Mouse (Mus musculus) kidney, postnatal 0 days (tissue): ENCODE data around the gene B3glct. TPM values are rescaled to one million over a fixed set of nuclear protein-coding genes. Genes with fewer than 3 reads are reported as not detected.

ENCODE experiments used
- ATAC-seq: fragments of 200-750 bp; cut with Nextera tagmentation; replicated peaks from 2 replicates; pipeline ENCODE4 v1.8.0; 2017; ENCODE audit warnings: low read depth, moderate number of reproducible peaks, moderate TSS enrichment, moderate library complexity; ENCODE audit not compliant: low FRiP score
- DNase-seq: peaks from one replicate; pipeline ENCODE4 v3.0.0-alpha.2; 2016; ENCODE audit warnings: low spot score
- H3K27ac ChIP-seq: fragments of 300-500 bp; sonication (generic); 2 replicates; pipeline ENCODE4 v1.5.1; 2014; ENCODE audit warnings: mild to moderate bottlenecking
- H3K27me3 ChIP-seq: fragments of 300-500 bp; sonication (generic); 2 replicates; pipeline ENCODE4 v1.6.1; 2014; ENCODE audit warnings: low read length, mixed read lengths; ENCODE audit not compliant: insufficient read depth
- H3K36me3 ChIP-seq: fragments of 300-500 bp; sonication (generic); 2 replicates; pipeline ENCODE4 v1.6.1; 2014; ENCODE audit warnings: low read length, mixed read lengths; ENCODE audit not compliant: insufficient read depth
- H3K4me1 ChIP-seq: fragments of 300-500 bp; sonication (generic); replicated peaks from 2 replicates; pipeline ENCODE4 v1.6.1; 2014; ENCODE audit warnings: antibody characterized with exemption, low read length, mixed read lengths; ENCODE audit not compliant: insufficient read depth
- H3K4me2 ChIP-seq: fragments of 300-500 bp; sonication (generic); 2 replicates; pipeline ENCODE4 v1.6.1; 2014; ENCODE audit warnings: mild to moderate bottlenecking, low read length, moderate library complexity, mixed read lengths
- H3K4me3 ChIP-seq: fragments of 300-500 bp; sonication (generic); replicated peaks from 2 replicates; pipeline ENCODE4 v1.5.1; 2014; ENCODE audit warnings: low read depth, low read length
- H3K9ac ChIP-seq: fragments of 300-500 bp; sonication (generic); 2 replicates; pipeline ENCODE4 v1.6.1; 2014; ENCODE audit warnings: low read depth, low read length
- H3K9me3 ChIP-seq: fragments of 300-500 bp; sonication (generic); replicated peaks from 2 replicates; pipeline ENCODE4 v1.6.1; 2016; ENCODE audit warnings: low read length, inconsistent platforms, mixed read lengths
- CTCF ChIP-seq: IDR thresholded peaks from 2 replicates; pipeline ENCODE4 v1.5.1; 2016; ENCODE audit warnings: antibody characterized with exemption, low read depth, mild to moderate bottlenecking, moderate library complexity
- WGBS: fragments of 180-500 bp; shearing (Covaris S2); extraction: QIAGEN DNeasy Blood & Tissue Kit; methylation state at CpG from one replicate; pipeline ENCODE4 v1.1.7; 2014; 5-methylcytosine and 5-hydroxymethylcytosine counted together
- polyA plus RNA-seq: library from polyadenylated mRNA; unstranded; fragments of >200 nt; fragmentation: Nextera tagmentation; extraction: Ambion mirVana; gene quantifications from 2 replicates; pipeline ENCODE4 v1.2.1, GENCODE M21; 2015

B3glct gene
- polyA plus RNA-seq, 1 experiment from 2014 or later, result 15.4 TPM

- H3K9me3 ChIP-seq, result no peaks in the 10 kb centered on the region
- no peak overlapping the region for H3K9ac ChIP-seq
- DNase-seq, result no peak
- no peaks in the 10 kb centered on the region for H3K4me1 ChIP-seq
- 87% methylated on average over 8 of the region's 8 CpGs for WGBS
- H3K4me2 ChIP-seq, result no peak overlapping the region
- H3K36me3 ChIP-seq, result no peaks in the 10 kb centered on the region
- H3K4me3 ChIP-seq, result no peak overlapping the region
- TF ChIP-seq CTCF, result no peak
- no peaks in the 10 kb centered on the region for H3K27me3 ChIP-seq
- no peak overlapping the region for H3K27ac ChIP-seq
- no peak for ATAC-seq
Measured at GRCm38 (mm10) chr5:149641277-149641892, 36.6 kb upstream of the B3glct start.

- Histone ChIP-seq H3K36me3 (no peaks in the 10 kb centered on the region), H3K4me2 (no peak overlapping the region), H3K27me3 (no peaks in the 10 kb centered on the region), H3K9ac (no peak overlapping the region), H3K27ac (no peak overlapping the region), H3K4me1 (no peaks in the 10 kb centered on the region), H3K9me3 (no peaks in the 10 kb centered on the region), H3K4me3 (no peak overlapping the region)
- ATAC-seq (no peak), DNase-seq (peak; percentile 57)
- 38% methylated on average over 6 of the region's 6 CpGs for WGBS
- TF ChIP-seq CTCF, result peak; percentile 75
Measured at GRCm38 (mm10) chr5:149642366-149642765, 35.7 kb upstream of the B3glct start.

- H3K9ac ChIP-seq, result no peak overlapping the region
- no peaks in the 10 kb centered on the region for H3K4me1 ChIP-seq
- ATAC-seq, result no peak
- no peak for DNase-seq
- no peak overlapping the region for H3K4me2 ChIP-seq
- H3K9me3 ChIP-seq, result no peaks in the 10 kb centered on the region
- no peak overlapping the region for H3K4me3 ChIP-seq
- TF ChIP-seq CTCF, result no peak
- H3K27me3 ChIP-seq, result no peaks in the 10 kb centered on the region
- no peak overlapping the region for H3K27ac ChIP-seq
- 75% methylated on average over 11 of the region's 11 CpGs for WGBS
- H3K36me3 ChIP-seq, result no peaks in the 10 kb centered on the region
Measured at GRCm38 (mm10) chr5:149642783-149643509, 35.1 kb upstream of the B3glct start.

DNA sequence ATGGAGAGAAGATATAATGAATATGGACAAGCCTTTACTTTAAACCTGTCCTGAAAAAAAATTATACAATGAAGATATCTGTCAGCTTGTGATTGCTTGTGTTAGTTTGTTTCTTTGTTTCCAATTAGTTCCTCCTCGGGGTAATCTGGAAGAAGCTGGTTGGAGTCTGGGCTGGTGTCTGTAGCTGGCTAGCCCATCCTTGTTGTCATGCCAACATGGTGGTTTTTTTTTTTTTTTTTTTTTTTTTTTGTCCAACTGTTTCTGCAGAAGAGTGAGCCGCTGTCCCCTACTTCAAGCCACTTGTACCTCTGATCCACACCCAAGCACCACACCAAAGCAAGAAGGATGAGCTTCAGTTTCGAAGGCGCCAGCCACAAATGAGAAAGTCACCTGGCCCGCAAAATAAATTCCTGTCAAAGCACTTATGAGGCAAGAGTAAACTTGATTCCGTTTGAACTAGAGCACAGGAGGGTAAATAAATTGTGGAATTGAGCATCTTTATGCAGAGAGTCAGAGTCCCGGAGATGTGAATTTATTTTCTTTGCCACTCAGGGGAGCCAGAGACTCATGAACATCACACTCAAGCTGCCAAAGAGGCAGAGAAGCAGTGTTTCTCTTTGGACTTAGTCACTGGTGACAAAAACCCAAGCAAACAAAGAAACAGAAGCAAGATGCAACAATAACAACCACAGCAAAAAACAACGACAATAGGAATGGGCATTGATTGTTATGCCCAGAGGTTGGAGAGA, 30.5 kb upstream of the B3glct start:
- H3K36me3 ChIP-seq, result no peaks in the 10 kb centered on the region
- H3K4me1 ChIP-seq, result no peaks in the 10 kb centered on the region
- H3K4me2 ChIP-seq, result no peak overlapping the region
- H3K9me3 ChIP-seq, result no peaks in the 10 kb centered on the region
- TF ChIP-seq CTCF, result peak; percentile 46; the same call in 1 of the 2 replicates
- no peak for ATAC-seq
- H3K27me3 ChIP-seq, result no peaks in the 10 kb centered on the region
- no peak overlapping the region for H3K4me3 ChIP-seq
- no peak overlapping the region for H3K27ac ChIP-seq
- H3K9ac ChIP-seq, result no peak overlapping the region
- peak; percentile 29 for DNase-seq
- WGBS, result 55% methylated on average over 8 of the region's 8 CpGs

DNA sequence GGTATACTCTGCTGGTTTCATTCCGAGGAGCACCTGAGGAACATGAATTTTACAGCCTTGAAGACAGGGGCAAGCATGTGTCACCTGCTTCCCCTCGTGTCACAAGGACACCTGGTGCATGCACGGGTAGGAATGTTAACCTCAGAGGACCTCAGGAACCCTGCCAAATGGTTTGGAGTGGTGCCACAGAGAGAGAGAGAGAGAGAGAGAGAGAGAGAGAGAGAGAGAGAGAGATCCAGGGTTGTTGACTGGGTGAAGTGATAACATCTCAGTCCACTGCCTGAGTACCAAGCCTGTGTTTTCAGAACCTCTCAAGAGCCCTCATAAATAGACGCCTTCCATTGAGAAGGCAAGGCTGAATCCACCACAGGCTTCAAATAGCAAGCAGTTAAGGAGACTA, 29.8 kb upstream of the B3glct start:
- 33% methylated on average over 4 of the region's 4 CpGs for WGBS
- no peaks in the 10 kb centered on the region for H3K4me1 ChIP-seq
- no peaks in the 10 kb centered on the region for H3K27me3 ChIP-seq
- no peak overlapping the region for H3K9ac ChIP-seq
- ATAC-seq (no peak), DNase-seq (no peak)
- H3K9me3 ChIP-seq, result no peaks in the 10 kb centered on the region
- TF ChIP-seq CTCF, result no peak
- no peak overlapping the region for H3K27ac ChIP-seq
- no peak overlapping the region for H3K4me3 ChIP-seq
- H3K36me3 ChIP-seq, result no peaks in the 10 kb centered on the region
- no peak overlapping the region for H3K4me2 ChIP-seq

DNA sequence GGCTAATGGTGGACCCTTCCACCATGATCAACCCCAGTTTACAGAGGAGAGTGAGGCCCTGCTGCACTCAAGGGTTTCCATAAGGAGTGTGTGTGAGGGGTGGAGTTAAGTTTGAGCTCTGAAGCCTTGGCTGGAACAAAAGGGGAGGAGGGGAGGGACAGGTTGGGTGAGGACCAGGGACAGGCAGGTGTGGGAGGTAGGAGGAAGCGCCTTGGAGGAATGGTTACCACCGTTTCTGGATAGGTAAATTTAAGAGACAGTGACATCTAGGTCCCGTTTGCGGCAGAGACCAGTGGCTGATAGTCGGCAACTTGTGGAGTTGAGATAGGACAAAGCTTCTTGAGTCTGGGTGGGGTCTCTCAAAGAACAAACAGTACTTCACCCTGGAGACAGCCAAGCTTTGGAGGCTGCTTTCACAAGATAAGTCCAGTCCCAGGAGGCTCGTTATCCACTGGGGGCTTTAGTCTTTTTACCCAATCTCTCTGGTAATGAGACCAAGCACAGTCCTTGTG, 29.1 kb upstream of the B3glct start:
- Histone ChIP-seq H3K4me1 (no peaks in the 10 kb centered on the region), H3K27me3 (no peaks in the 10 kb centered on the region), H3K27ac (no peak overlapping the region), H3K36me3 (no peaks in the 10 kb centered on the region), H3K4me3 (no peak overlapping the region), H3K9me3 (no peaks in the 10 kb centered on the region), H3K4me2 (no peak overlapping the region), H3K9ac (no peak overlapping the region)
- TF ChIP-seq CTCF, result no peak
- no peak for ATAC-seq
- DNase-seq, result no peak
- WGBS, result 73% methylated on average over 6 of the region's 6 CpGs
